Mouse (Mus musculus) bone marrow macrophage, adult 2 months (primary cell): Measurements from ENCODE around the gene Gm20422.

Experiments used
- CTCF ChIP-seq: IDR thresholded peaks from 2 replicates; pipeline ENCODE4 v1.5.1; 2012; ENCODE audit warnings: low read depth, mild to moderate bottlenecking, low read length, moderate library complexity
- POLR2A ChIP-seq: IDR thresholded peaks from 2 replicates; pipeline ENCODE4 v1.6.1; 2012; ENCODE audit warnings: mild to moderate bottlenecking, low read depth, low read length, borderline replicate concordance

DNA sequence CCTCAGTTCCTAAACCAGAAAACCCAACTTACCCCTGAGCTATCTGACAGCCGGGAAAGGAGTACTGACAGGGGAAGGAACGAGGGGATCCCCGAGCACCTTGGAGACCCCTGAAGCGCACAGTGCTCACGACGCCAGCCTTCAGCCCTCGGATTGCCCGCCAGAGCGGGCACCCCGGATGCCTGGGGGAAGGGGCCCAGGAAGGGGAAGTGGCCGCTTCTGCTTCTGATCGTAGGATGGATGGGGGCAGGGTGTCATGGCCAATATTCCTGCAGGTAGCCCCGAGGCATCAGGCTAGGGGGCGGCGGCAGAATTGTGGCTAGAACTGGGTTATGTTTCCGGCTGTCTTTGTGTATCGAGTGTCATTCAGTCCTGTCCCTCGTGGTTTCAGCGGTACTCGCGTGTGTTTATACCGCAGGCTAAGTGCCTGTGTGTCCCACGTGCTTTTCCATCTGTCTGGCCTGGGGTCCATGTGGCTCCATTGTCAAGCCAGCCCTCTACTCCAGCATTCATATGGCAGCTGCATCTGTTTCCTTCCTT lies 34.2 kb upstream of the Gm20422 start:
- TF ChIP-seq CTCF: no peak
- no peak for TF ChIP-seq POLR2A
